Mouse (Mus musculus): ENCODE results near the gene Ppil2.

Ppil2 gene

DNA sequence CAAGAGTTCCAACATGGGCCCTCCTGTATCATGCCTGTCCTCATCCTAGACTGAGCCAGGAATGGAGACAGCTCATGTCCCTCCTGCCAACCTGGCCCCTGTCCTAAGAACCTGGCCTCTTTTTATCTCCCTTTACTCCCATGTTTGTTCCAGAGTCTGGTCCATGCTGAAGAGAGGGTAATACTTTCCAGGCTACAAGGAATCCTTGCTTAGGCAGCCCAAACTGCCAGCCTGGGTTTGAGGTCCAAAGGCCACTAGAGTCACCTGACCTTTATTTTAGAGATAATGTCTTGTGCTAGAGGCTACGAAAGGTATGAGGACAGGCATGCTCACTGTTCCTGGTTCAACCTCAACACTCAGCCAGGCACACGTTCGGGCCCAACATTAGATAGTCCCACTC, 14.1 kb downstream of the Ppil2 start:
- DNase-seq = no peak

DNA sequence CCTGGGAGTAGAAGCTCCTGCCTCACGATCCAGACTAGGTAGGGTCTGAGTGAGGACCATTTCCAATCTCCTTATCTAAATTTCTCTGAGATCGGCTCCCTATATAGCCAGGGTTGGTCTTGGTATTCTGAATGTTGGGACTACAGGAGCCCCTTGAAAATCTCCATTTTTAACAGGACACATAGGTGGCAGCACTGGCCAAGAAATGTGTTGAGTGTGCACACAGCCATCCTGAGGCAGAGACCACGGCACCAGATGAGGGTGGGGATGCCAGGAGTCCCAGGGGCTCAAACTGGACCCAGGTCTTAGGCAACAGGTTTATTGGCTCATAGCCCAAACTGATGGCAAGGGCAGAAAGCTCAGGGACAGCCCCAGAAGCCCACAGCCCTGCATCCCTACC, 22.7 kb downstream of the Ppil2 start:
- DNase-seq = no peak

DNA sequence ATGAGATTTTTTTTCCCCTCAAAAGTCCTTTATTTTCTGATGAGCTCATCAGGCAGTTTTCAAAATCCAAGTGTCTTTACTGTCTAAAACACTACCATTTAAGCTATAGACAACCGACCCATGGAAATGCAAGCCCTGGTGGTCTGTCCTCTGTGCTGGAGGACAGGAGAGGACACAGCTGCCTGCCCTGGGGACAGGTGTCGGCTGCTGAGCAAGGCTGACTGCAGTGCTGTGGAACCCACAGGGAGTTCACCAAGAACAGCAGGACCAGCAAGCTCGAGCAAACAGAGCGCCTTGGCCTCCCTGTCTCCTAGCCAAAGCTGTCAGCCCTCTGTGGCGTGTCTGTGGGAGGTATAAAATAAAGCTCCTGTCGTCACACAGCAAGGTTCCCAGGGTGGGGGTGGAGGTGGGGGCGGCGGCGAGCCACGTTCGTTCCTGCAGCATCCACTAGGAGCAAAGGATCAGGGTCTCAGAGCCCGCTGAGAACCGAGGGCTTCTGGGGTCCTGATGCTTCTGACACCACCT, 24.3 kb downstream of the Ppil2 start:
- DNase-seq = peak; percentile 45

DNA sequence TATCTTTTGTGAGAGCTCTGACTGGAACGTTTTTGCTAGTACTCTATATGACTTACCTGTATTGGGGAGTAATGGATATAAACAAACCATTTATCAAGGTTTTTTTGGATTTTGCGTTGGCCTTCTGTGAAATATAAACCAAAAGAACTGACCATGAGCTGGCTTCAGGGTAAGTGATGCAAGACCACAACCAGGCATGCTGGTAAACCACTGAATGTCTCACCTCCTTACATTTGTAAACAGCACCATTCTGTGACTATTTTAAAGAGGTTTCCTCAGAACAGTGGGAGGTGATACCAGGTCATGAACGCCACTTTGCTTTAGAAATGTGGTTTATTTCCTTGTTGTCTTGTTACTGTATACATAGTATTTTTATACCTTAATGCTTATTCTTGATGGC, 24.8 kb downstream of the Ppil2 start:
- DNase-seq = no peak

DNA sequence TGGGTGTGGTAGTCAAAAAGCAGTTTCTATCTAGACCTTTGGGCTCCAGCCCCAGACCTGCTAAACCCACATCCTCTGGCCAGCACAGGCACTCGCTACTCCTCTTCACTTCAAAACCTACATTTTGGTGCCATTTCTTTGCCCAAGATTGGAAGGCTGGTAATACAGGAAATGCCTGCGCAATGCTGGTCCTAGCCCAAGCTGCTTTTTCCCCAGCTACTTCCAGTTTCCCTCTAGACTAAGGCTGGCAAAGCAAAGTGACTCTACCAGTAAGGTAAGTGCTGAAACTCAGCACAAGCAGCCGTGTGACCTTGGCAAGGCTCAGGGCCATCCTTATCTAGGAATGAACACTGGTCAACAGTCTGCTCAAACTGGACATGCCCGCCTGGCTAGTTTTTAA, 25.4 kb downstream of the Ppil2 start:
- no peak for DNase-seq

DNA sequence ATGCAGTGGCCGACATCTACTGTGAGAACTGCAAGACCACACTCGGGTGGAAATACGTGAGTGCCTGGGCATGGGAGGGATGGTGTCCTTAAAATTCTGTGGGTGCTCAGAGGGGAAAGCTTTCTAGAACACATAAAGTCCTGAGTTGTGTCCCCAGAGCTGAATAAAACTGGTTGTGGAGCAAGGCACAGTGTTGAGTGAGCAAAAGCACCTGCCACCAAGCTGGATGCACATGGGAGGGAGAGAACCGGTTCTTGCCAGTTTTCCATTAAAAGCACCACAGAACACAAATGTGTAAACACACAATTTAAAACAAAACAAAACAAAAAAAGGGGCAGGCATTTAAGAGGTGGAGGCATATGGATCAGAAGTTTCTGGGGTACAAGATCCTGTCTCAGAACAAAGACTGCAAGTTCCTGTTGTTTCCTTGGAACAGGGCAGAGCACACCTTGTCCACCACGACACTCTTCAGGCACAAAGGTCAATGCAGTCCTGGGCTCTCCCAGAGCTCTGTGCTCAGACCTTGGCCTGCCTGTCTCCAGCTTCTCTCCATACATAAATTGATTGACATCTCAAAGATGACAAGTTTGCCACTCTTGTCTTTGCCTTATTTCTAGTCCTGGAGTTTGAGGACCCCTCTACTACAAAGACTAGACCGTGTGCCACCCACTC, 28.8 kb downstream of the Ppil2 start:
- DNase-seq = no peak

DNA sequence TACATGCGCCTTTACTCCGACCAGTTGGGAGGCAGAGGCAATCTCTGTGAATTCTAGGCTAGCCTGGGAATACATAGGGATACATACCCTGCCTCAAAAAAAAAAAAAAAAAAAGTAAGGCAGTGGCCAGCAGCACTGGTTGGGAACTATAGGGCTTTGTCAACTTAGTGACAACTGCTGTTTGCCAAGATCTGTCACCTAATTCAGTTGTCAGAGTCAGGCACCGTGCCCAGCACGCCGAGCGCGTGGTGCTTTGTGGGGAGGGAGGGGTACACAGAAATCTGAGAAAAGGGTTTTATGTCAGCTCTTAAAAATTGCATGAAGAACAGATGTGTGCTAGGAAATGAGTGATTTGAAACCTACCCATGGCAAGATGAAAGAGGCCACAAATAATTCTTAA, 33.0 kb downstream of the Ppil2 start:
- no peak for DNase-seq

DNA sequence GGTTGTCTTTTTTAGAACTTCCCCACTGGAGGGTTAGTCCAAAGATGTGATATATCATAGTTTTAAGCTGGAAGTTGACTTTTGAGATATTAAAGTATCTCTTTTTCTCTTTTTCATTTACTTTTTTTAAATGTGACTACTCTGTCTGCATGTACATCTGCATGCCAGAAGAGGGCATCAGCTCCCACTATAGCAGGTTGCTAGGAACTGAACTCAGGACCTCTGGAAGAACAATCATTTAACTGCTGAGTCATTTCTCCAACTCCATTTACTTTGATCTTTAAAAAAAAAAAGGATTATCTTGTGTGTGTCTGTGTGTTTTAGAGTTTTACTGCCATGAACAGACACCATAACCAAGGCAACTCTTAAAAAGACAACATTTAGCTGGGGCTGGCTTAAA, 34.2 kb downstream of the Ppil2 start:
- no peak for DNase-seq

DNA sequence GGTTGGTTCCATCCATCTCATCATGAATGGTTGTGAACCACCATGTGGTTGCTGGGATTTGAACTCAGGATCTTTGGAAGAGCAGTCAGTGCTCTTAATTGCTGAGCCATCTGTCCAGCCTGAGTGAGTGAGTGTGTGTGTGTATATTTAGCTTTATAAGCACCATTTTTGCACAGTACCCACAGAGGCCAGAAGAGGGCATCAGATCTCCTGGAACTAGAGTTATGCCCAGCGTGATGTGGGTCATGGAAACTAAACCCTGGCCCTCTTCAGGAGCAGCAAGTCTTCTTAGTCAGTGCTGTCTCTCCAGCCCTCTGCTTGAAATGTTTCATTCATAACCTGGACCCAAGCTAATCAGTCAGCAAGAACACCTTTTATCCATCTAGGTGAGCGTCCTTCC, 34.8 kb downstream of the Ppil2 start:
- DNase-seq = no peak

DNA sequence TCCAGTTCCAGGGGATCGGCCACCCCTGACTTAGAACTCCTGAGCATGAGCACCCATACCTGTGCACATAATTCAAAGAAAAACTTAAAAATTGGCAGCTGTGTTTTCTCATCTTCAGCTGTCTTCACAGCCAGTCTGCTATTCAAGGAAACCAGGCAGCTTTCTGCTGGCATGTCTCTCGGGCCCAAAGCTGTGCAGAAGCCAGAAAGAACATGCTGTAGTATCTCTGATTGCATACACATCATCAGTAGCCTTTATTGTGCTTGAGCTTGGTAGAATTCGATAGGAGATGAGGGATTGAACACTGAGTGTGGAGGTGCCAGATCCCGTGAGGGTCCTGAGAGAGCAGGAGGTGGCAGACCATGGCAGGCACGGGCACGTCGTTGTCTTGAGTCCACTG, 38.1 kb downstream of the Ppil2 start:
- peak; percentile 38 for DNase-seq

DNA sequence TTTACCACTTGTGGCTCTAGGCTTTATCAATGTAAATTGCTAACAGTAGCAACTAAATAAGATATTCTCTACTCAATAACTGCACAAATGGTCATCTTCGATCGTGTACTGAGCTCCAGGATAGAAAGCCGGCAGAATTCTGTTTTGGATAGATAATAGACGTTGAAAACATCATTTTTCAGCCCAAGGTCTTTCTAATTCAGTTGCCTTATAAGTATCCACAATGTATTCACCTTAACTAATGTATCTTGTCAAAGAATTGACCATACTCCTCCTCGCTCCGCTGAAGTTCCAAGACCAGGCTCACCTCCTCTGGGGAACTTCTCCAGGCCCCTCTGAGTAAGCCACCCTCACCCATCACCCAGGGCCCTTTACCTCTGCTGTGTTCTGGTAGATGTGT, 40.3 kb downstream of the Ppil2 start:
- DNase-seq = no peak

DNA sequence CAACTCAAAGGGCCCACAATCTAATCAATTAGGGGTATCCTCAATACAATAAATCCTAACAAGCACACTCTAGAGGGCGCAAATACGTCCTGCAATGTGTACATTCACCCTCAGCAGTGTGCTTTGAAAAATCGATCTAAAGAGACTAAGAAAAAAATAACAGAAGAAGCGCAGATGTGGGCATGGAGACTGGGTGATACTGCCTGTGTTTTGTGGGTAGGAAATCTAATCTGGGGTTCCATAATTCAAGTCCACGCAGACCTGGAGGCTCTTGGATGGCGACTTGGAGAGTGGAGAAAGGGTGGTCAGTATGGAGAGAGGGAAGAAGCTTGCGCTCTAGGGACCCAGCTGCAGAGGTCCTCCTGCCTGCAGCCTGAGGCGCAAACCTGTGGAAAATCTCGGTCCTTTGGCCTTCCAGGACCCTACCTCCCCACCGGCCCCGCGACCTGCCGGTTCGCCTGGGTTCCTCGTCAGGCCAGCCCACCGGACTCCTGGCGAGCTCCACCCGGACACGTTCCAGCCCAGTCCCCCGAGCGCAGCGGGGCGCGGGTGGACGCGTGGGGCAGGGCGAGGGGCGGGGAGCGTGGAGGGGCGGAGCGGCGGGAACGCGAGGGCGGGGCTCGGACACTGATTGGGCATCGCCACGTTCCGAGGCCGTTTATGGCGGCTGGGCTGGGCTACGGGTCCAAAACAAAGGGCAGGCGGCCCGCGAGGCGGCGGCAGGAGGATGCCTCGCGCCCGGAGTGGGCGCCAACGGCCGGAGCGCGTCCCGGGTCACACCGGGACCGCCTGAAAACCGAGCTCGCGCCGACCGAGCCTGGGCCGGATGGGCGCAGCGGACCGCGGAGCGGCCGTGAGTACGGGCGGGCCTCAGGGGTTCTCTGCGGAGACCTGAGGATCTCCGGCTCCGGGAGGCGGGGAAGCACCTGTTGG, 41.3 kb downstream of the Ppil2 start, which contains the start of gene Ypel1:
TSS of gene Ypel1 (plus strand) at position 186 of the 933 bp plus-strand sequence.
- DNase-seq = peak; percentile 90

DNA sequence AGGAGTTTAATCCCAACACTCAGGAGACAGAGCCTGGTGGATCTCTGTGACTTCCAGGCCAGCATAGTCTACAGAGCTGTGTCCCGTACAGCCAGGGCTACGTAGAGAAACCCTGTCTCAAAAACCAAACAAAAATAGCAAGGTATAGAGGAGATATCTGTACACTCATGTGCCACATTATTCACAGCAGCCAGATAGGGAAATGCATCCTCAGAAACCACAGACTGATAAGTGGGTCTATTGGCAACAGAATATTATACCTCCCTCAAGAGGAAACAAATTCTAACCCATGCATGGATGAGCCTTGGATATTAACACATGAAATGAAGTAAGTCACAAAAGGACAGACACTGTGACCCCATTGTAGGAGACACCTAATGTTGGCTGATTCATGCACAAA, 43.5 kb downstream of the Ppil2 start:
- DNase-seq = no peak

DNA sequence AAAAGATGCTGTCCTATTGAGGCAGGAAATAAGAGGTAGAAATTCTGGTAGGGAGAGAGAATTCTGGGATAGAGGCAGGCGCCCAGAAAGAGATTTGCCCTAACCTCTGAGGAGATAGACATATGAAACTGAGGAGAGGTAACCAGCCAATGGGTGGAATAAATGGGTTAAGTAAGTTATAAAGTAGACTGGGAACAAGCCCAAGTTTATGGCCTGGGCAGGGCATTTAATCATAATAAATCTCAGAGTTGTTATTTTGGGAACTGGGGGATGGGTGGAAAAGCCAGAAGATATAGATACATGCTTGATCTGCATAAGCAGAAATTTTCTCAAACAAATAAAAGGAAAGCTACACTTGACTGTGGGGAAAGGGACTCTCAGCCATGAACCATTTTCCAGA, 48.7 kb downstream of the Ppil2 start:
- DNase-seq = no peak

DNA sequence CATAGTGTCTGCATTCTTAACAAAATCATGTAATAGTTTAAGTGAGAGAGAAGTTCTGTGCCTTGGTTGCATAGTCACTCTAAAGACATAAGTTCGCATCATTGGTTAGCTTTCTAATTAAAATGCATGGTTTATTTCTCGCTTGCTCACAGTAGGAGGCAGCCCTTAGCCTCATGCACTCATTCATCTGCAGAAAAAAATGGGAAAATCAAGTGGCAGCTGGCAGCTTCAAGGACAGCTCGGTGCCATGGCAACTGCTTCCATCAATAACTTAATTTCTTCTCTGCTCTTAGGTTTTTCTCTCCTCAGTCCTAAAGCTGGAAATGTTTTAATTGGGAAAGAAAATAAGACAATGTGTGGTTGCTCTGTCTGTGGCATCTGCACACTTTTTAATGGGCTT, 55.5 kb downstream of the Ppil2 start:
- DNase-seq = peak; percentile 43

DNA sequence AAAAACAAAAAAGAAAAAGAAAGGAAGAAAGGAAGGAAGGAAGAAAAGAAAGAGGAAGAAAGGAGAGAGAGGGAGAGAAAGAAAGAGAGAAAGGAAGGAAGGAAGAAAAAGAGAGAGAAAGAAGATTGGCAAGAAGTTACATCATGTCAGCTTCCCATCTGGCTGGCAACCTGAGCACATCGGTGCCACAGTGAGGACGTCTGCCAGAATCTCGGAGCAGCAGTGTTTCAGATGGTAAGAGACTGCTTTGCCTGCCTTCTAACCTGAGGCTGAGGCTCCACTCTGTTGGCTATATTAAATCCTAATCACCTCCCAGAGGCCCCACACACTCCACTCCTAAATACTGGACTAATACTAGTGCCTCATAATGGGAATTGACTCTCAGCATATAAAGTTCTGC, 57.2 kb downstream of the Ppil2 start:
- no peak for DNase-seq

DNA sequence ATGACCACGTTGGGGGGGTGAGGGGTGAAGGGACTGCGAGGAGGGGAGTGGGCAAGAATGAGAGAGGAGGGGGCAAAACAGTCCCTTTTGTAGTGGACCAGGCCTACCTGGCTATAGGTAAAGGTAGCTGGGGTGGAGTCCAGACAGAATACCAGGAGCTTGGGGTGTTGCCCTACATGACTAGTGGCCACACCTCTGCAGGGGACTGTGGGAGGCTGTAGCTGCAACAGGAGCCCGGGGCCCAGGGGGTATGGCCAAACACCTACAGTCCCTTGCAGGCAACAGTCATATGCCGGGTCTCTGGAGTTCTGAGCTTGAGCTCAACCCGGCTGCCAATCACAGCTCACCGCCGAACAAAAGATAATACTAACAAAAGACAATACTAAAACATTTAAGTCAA, 59.0 kb downstream of the Ppil2 start:
- no peak for DNase-seq

DNA sequence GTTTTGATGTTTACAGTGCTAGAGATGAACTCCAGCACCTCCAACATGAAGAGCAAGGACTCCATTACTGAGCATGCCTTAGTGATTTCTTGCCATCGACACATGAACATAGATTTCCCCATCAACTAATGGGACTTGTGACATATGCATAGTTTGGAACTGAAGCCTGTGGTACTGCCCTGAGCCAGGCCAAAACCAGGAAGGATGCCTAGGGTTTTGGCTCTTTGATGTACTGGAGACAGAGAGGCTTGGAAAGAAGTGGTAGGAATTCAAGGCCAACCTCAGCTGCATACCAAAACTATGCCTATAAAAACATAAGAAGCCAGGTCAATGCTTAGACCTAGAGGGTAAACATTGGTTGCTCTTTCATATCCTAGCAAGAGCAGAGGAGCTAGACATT, 61.2 kb downstream of the Ppil2 start:
- DNase-seq = no peak

DNA sequence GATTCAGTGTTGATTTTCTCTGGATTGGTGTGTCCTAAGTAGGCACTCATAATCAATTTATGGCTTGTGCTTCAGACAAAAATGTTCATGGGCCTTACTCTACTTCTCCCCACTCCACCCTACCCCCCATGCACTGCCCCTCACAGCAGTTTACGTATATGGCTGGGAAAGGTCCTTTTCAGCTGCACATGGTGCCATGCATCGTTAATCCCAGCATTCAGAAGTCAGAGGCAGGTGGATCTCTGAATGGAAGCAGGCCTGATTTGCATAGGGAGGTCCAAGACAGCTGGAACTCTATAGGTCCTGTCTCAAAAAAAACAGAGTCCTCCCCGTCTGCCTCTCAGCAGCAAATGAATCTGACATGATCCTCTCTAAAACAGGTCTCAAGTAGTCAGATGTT, 65.8 kb downstream of the Ppil2 start:
- DNase-seq = no peak

DNA sequence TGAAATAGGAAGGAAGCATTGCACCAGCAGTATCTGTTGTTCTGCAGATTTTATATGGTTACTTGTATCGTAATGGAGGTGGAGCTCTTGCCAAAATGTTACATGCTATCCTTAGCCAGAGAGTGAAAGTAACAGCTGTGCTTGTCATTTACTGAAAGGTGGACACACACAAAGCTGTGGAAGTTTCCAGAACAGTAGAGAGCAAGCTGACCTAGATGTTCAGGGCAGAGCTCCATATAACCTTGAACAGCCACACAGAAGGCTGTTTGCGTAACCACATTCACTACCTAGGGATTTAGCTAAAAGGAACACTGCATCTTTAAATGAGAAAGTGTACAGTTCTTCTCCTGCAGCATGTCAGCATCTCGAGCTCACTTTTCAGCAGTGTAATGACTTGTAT, 66.7 kb downstream of the Ppil2 start:
- DNase-seq = no peak

DNA sequence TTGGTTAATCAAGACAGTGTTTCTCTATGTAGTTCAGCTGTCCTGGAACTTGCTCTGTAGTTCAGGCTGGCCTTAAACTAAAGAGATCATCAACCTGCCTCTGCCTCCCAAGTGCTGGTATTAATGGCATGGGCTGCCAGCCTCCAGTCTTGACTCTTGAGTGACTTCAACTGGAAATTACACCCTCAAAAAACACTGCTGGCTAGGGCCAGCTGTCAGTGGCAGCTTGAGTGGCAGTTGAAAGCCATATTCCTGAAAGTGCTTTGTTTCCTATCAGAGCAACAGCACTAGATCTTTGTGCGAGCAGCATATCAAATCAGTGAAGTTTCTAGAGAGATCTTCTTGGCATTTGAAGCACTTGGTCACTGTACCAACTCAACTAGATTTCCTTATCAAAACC, 69.6 kb downstream of the Ppil2 start:
- no peak for DNase-seq

DNA sequence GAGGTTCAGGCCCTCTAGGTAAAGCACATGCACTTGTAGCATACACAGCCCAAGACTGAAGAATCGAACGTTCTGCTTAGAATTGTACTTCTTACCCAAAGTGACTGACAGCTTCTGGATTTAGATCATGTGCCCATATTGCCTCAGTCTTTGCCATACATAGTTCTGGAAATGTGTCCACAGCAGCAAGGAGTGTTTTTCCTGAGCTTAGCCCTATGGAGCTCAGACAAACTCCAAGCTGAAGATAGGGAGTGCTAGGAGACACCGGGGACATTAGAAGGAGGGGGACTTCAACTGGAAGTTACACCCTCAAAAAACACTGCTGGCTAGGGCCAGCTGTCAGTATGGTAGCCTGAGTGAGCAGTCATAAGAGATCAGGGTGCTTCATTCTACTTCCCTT, 70.3 kb downstream of the Ppil2 start:
- DNase-seq = no peak
